Mouse (Mus musculus) heart, embryonic 11.5 days (tissue): ENCODE results near the gene Tsc22d4. TPM values are rescaled to one million over a fixed set of nuclear protein-coding genes. Genes with fewer than 3 reads are reported as not detected.
A peak's percentile ranks its signal among the peaks of the same experiment; 100 is the strongest.
"Not testable (repeated sequence)": the region's sequence is repeated elsewhere in the genome, so short reads cannot be mapped to it uniquely, and the experiment has no call there.

Source experiments
- ATAC-seq: fragments of 200-750 bp; cut with Nextera tagmentation; replicated peaks from 2 replicates; pipeline ENCODE4 v1.8.0; 2017; ENCODE audit warnings: moderate library complexity; ENCODE audit not compliant: insufficient number of reproducible peaks, low FRiP score, low TSS enrichment
- H3K27ac ChIP-seq: fragments of 300-500 bp; sonication (generic); 2 replicates; pipeline ENCODE4 v1.5.1; 2014; ENCODE audit warnings: mild to moderate bottlenecking, low read depth, low read length
- H3K27me3 ChIP-seq: fragments of 300-500 bp; sonication (generic); 2 replicates; pipeline ENCODE4 v1.6.1; 2014; ENCODE audit warnings: mild to moderate bottlenecking, low read length, mixed read lengths; ENCODE audit not compliant: control insufficient read depth, insufficient read depth
- H3K36me3 ChIP-seq: fragments of 300-500 bp; sonication (generic); 2 replicates; pipeline ENCODE4 v1.6.1; 2014; ENCODE audit warnings: mild to moderate bottlenecking, low read length, moderate library complexity, mixed read lengths; ENCODE audit not compliant: control insufficient read depth, insufficient read depth
- H3K4me1 ChIP-seq: fragments of 300-500 bp; sonication (generic); 2 replicates; pipeline ENCODE4 v1.6.1; 2014; ENCODE audit warnings: low read length; ENCODE audit not compliant: control insufficient read depth, insufficient read depth
- H3K4me2 ChIP-seq: fragments of 300-500 bp; sonication (generic); 2 replicates; pipeline ENCODE4 v1.6.1; 2014; ENCODE audit warnings: mild to moderate bottlenecking, moderate library complexity
- H3K4me3 ChIP-seq: fragments of 300-500 bp; sonication (generic); 2 replicates; pipeline ENCODE4 v1.5.1; 2014; ENCODE audit warnings: low read depth, low read length
- H3K9ac ChIP-seq: fragments of 300-500 bp; sonication (generic); 2 replicates; pipeline ENCODE4 v1.6.1; 2014; ENCODE audit warnings: mild to moderate bottlenecking, low read depth, low read length, moderate library complexity
- H3K9me3 ChIP-seq: fragments of 300-500 bp; sonication (generic); replicated peaks from 2 replicates; pipeline ENCODE4 v1.6.1; 2016; ENCODE audit warnings: low read length; ENCODE audit not compliant: control insufficient read depth
- WGBS: fragments of 180-500 bp; shearing (Covaris S2); extraction: QIAGEN DNeasy Blood & Tissue Kit; methylation state at CpG from one replicate; pipeline ENCODE4 v1.1.7; 2014; ENCODE audit not compliant: insufficient replicate concordance; 5-methylcytosine and 5-hydroxymethylcytosine counted together
- polyA plus RNA-seq: library from polyadenylated mRNA; unstranded; fragments of >200 nt; fragmentation: Nextera tagmentation; extraction: Ambion mirVana; gene quantifications from 2 replicates; pipeline ENCODE4 v1.2.1, GENCODE M21; 2014

Tsc22d4 gene
- polyA plus RNA-seq, 1 experiment from 2014 or later, result 139 TPM

DNA sequence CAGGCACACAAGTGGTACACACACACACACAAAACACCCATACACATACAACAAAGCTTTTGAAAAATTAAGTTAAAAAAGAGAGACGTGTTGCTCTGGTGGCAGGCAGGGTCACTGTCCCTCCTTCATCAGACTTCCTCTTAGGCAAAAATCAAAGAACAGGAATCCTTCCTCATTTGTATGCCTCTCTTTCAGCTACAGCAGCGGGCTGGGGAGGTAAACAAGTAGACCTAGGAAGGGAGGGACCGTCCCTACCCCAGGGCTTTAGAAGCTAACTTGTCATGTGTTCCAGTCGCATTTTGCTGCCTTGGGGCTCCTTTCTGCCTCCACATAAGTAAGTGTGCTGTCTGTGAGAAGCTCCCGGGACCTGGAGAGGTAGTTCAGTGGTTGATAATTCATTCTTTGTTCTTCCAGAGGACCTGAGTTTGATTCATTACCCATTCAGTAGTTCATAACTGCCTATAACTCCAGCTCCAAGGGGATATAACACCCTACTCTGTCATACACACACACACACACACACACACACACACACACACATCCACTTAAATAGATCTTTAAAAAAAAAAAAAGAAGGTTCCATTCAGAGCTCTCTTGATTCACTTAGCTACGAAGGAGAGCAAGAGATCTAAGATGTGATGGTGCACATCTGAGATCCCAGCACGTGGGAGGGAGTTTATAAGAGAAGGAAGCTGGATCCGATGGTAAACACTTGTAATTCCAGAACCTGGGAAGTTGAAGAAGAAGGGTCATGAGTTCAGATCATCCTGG, 27.3 kb upstream of the Tsc22d4 start:
- Histone ChIP-seq H3K4me2 (no peak overlapping the region), H3K36me3 (no peaks in the 10 kb centered on the region), H3K4me3 (no peak overlapping the region), H3K27ac (no peak overlapping the region), H3K4me1 (peaks cover 8% of the 10 kb centered on the region; the same call in 1 of the 2 replicates), H3K9ac (no peak overlapping the region), H3K27me3 (no peaks in the 10 kb centered on the region), H3K9me3 (no peaks in the 10 kb centered on the region)
- WGBS, result 66% methylated on average over 8 of the region's 8 CpGs
- no peak for ATAC-seq

GRCm38 (mm10) chr5:137719088-137719487, 26.4 kb upstream of the Tsc22d4 start:
- 42% methylated on average over 6 of the region's 6 CpGs for WGBS
- peaks cover 8% of the 10 kb centered on the region; the same call in 1 of the 2 replicates for H3K4me1 ChIP-seq
- H3K4me3 ChIP-seq, result no peak overlapping the region
- H3K27me3 ChIP-seq, result no peaks in the 10 kb centered on the region
- ATAC-seq, result 0 out of 2 replicates have a peak, but pooled peaks have one; percentile 49
- no peaks in the 10 kb centered on the region for H3K36me3 ChIP-seq
- no peaks in the 10 kb centered on the region for H3K9me3 ChIP-seq
- H3K9ac ChIP-seq, result no peak overlapping the region
- H3K4me2 ChIP-seq, result peak overlapping the region; percentile 31
- 0 out of 2 replicates have a peak overlapping the region, but pooled peaks have one; percentile 46 for H3K27ac ChIP-seq

DNA sequence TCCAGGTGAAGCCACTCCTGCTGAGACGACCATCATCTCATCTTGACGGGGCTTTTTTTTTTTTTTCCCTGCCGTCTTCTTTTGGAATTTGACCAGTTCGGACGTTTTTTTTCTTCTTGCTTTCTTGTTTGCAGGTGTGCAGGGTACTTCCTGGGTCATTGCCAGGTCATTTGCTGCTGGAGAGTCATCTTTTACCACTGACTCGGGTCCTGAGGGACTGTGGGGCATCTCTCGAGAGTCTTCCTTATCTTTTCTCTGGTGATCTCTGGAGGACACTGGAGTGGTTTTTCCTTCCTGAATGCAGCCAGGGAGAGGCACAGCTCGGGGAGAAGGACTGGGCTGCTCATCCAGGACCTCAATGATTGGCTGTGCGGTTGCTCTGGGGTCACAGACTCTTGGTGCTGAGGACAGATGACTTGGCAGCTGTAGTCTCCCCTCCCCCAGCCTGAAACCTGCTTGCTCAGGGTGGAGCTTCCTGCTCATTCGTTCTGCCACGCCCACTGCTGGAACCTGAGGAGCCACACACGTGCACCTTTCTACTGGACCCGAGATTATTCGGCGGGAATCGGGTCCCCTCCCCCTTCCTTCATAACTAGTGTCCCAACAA, 24.9 kb upstream of the Tsc22d4 start:
- not testable (repeated sequence) for H3K9ac ChIP-seq, H3K9me3 ChIP-seq, H3K27ac ChIP-seq, H3K4me1 ChIP-seq, H3K27me3 ChIP-seq, H3K36me3 ChIP-seq
- ATAC-seq, result 0 out of 2 replicates have a peak, but pooled peaks have one; percentile 55
- peak overlapping the region; percentile 57 for H3K4me2 ChIP-seq
- peak overlapping the region; percentile 5; the same call in 1 of the 2 replicates for H3K4me3 ChIP-seq
- WGBS, result 13% methylated on average over 10 of the region's 16 CpGs

- Histone ChIP-seq H3K27ac (no peak overlapping the region), H3K4me1 (peaks cover 6% of the 10 kb centered on the region; the same call in 1 of the 2 replicates), H3K9ac (no peak overlapping the region), H3K27me3 (no peaks in the 10 kb centered on the region), H3K4me3 (no peak overlapping the region), H3K9me3 (no peaks in the 10 kb centered on the region), H3K4me2 (no peak overlapping the region), H3K36me3 (no peaks in the 10 kb centered on the region)
- 84% methylated on average over 5 of the region's 5 CpGs for WGBS
- no peak for ATAC-seq
These were observed 21.7 kb upstream of the Tsc22d4 start for GRCm38 (mm10) chr5:137723840-137724239.

DNA sequence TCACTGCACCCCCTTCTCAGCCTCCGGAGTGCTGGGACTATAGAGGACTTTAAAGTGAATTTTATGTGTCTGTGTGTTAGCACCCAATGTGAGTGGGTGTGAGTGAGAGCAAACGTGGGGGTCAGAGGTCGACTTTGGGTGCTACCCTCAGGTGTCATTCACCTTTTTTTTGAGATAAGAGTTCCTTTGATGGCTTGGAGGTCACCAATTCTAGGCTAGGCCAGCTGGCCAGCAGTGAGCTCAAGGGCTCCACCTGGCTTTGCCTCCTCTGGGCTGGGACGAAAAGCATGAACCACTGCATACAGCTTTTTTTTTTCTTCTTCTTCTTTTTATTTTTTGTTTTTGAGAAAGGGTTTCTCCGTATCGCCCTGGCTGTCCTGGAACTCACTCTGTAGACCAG, 18.8 kb upstream of the Tsc22d4 start:
- 64% methylated on average over 6 of the region's 6 CpGs for WGBS
- Histone ChIP-seq H3K27ac (no peak overlapping the region), H3K9me3 (no peaks in the 10 kb centered on the region), H3K36me3 (0 out of 2 replicates have a peak, but pooled peaks cover 2% of the 10 kb centered on the region), H3K4me3 (no peak overlapping the region), H3K4me1 (no peaks in the 10 kb centered on the region), H3K9ac (no peak overlapping the region), H3K4me2 (no peak overlapping the region), H3K27me3 (no peaks in the 10 kb centered on the region)
- no peak for ATAC-seq

DNA sequence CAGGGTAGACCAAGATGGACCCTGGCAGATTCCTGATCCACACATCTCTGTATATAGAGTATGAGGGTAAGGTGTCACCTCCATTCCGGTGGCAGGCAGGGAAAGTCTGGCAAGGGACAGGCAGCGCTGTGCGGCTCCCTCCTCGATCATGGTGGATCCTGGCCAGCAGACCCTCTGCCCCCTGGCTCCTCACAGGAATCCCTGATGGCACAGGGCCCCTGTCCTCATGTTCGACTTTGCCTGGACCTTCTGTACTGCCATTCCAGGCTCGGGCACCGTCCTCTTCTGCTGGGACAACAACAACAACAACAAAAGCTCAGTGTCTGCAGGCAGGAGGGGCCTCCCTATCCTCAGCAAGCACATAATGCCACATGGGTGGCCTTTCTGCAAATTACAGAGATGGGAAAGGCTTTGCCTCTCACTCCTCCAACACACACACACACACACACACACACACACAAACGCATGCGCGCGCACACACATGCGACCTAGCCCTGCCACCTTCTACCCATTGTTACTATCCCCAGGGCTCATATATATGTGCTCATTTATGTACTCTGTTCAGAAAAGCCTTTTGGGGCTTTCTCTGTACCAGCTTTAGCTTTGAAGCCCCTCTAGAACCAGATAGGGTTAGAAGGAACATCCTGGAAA, 11.8 kb upstream of the Tsc22d4 start:
- Histone ChIP-seq H3K4me2 (no peak overlapping the region), H3K4me1 (no peaks in the 10 kb centered on the region; the same call in 1 of the 2 replicates), H3K27ac (no peak overlapping the region), H3K9me3 (no peaks in the 10 kb centered on the region), H3K9ac (no peak overlapping the region), H3K27me3 (no peaks in the 10 kb centered on the region), H3K36me3 (0 out of 2 replicates have a peak, but pooled peaks cover 2% of the 10 kb centered on the region), H3K4me3 (no peak overlapping the region)
- ATAC-seq, result no peak
- WGBS, result 86% methylated on average over 12 of the region's 12 CpGs

DNA sequence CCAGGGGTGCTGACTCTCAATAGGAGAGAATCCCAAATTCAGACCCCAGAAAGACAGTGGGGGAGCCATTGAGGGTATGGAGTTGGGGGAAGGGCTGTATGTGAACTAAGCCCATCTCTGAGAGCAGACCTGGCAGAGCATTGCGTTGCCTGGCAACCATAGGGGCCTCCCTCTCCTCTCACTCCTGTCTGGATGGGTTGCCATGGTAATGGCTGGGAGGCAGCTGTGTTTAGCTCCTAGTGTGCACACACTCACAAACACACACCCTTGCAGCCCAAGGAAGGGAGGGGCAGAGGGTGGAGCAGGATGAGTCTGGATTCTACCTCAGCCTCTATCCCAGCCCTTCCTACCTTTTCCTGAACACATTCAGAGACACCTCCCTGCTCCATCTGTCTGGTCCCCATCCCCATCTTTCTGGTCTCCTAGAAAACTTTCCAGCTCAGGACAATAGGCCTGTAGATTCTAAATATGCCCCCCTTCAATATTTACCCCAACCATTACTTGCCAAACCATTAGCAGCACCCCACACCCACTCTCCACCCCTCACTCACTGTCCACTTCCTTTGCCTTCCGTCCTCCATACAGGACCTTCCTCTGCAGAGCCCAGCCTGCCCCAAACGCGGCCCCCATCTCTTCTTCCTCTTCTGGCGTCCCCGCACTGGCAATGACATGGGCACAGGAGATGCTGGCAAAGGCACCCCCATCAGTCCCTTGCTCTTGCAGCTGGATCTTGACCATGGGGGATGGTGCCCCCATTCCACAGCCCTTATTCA, 11.1 kb upstream of the Tsc22d4 start:
- H3K36me3 ChIP-seq, result 0 out of 2 replicates have a peak, but pooled peaks cover 2% of the 10 kb centered on the region
- no peak overlapping the region for H3K4me2 ChIP-seq
- no peaks in the 10 kb centered on the region for H3K9me3 ChIP-seq
- H3K27ac ChIP-seq, result no peak overlapping the region
- H3K9ac ChIP-seq, result no peak overlapping the region
- 71% methylated on average over 6 of the region's 6 CpGs for WGBS
- H3K4me1 ChIP-seq, result peaks cover 4% of the 10 kb centered on the region
- H3K27me3 ChIP-seq, result no peaks in the 10 kb centered on the region
- no peak overlapping the region for H3K4me3 ChIP-seq
- 0 out of 2 replicates have a peak, but pooled peaks have one; percentile 19 for ATAC-seq

DNA sequence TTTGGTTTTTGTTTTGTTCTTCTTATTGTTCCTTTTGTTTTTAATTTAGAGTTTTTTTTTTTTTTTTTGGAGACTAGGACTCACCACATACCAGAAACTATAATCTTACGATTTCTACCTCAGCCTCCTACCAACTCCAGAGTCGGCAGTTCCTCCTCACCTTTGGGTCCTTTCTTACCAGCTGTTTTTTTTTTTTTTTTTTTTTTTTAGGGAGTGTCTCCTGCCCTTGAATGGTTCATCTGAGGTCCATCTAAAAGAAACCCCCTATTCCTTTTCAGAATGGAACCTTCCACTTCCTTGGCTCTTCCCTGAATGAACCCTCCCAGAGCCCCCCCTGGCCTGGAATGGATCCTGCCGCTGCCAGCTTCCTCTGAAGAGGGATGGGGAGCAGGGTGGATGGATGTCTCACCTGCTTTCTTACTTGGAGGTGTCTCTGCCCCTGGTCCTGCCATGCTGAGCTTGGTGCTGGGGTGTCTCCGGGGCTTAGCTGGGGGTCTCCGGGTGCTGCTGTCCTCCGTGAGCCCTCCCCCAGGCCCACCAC, 8.1 kb upstream of the Tsc22d4 start:
- Histone ChIP-seq H3K9me3 (no peaks in the 10 kb centered on the region), H3K27me3 (no peaks in the 10 kb centered on the region), H3K4me2 (no peak overlapping the region), H3K4me1 (peaks cover 14% of the 10 kb centered on the region), H3K9ac (no peak overlapping the region), H3K36me3 (no peaks in the 10 kb centered on the region), H3K4me3 (no peak overlapping the region), H3K27ac (no peak overlapping the region)
- ATAC-seq, result no peak
- WGBS, result 76% methylated on average over 6 of the region's 6 CpGs
